Mouse (Mus musculus): Measurements from ENCODE around the gene Pik3ca.

Gene Pik3ca

GRCm38 (mm10) chr3:32459777-32460176 is 62.3 kb downstream of the Pik3ca start:
- peak; percentile 72 for DNase-seq

- no peak for DNase-seq
Measured at GRCm38 (mm10) chr3:32467321-32467720, 69.8 kb downstream of the Pik3ca start.

DNA sequence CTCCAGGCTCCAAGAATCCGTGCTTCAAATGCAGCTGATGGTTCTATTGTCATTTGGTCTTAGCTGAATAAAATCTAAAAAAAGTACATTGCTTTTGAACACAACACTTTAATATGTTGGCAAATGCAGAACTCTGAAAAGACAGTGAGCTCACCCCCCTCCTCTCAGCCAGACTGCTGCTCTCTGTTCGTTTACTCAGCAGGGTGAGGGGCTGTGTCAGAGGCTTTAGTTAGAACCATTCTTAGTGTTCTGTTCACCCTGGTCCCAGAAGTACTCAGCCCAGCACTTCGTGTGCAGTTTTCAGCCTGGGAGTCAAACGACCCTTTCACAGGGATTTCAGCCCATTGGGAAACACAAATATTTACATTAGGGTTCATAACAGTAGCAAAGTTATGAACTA is 70.9 kb downstream of the Pik3ca start:
- DNase-seq = no peak

GRCm38 (mm10) chr3:32470449-32470848 is 73.0 kb downstream of the Pik3ca start:
- no peak for DNase-seq

DNA sequence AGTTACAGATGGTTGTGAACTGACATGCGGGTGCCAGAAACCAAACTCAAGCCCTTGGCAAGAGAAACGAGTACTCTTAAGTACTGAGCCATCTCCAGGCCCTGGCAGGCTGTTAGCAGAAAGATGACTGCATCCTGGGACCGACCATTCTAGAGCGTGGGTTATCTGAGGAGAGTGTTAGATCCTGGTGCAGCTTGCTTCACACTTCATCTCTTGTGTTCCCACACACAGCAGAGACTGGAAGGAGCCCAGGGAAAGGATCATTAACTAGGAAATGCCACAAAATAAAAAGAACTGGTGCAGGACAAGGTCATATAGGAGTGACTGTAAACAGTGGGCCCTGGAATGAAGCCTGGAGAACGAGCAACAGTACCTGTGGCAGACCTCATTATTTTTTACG is 73.6 kb downstream of the Pik3ca start:
- peak; percentile 31 for DNase-seq

GRCm38 (mm10) chr3:32472191-32472900 is 74.9 kb downstream of the Pik3ca start:
- no peak for DNase-seq

DNA sequence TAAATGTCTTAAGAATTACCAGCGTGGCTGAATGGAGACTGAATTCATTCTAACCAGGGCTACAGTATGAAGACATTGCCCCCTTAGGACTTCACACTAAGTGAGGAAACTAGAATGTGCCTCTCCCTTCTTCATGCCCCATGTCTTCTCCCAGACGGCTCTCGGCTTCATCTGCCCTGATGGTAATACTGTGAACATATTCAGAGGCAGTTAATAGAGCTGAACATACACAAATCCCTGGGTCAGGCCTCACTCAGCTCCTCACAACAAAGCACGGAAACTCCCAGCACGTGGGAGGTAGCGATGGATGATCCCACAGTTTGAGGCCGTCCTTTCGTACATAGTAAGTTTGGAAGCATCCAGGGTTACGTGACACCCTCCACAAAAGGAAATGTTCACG is 75.7 kb downstream of the Pik3ca start:
- no peak for DNase-seq

- DNase-seq = no peak
Measured at GRCm38 (mm10) chr3:32479961-32480360, 82.5 kb downstream of the Pik3ca start.

GRCm38 (mm10) chr3:32483035-32483434 is 85.6 kb downstream of the Pik3ca start:
- DNase-seq = no peak

DNA sequence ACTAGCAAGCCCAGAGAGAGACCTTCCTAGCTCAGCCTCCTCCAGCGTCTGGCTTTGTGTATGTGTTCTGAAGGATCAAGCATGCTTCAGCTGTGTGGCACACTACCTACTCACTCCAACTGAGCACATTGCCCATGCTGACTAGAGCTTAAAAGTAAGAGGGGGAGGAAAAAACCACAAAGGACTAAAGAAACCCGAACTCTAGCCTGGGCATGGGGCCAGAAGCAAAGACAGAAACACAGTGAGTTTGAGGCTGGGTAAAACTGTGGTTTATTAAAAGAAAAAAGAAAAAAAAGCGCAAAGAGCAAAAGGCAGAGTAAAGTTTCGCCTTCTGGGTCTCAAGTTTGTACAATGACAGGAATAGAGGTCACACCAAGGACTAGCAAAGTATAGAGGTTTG is 89.1 kb downstream of the Pik3ca start:
- no peak for DNase-seq

GRCm38 (mm10) chr3:32488172-32488571 is 90.7 kb downstream of the Pik3ca start:
- no peak for DNase-seq

DNA sequence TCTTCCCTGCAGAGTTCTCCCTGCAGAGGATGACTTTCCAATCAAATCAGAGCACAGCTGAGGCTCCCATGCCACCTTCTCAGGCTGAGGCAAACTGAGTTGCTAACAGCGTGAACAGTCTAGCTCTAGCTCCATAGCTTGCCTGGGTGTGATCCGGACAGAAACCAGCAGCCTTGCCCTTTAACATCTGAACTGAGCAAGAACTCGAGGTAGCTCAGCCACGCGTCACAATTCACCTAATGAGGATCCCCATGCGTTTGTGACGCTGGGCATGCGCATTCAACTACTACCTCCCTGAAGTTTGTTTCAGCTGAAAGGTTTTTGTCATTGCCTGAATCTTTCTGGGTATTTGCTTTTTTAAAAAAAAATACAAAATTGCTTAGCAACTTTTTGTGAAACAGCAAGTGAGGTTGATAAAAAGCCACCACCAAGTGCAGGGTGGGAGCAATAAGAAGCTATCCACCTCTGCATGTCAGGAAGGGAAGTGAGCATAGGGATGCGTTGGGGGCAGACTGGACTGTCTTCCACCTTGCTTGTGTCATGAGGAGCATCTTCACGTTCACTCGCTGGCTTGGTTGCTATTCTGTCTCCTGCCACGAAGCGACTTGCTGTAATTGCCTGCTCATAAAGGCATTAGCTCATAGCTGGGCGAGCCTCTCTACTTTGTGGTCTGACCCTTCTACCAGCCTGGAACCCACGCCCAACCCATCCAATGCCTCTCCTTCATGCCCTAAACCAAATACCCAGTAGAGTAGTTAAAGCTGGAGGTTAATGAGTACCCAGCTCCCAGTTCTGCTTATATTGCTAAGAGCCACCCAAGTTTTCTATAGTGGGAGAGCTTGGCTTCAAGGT is 92.8 kb downstream of the Pik3ca start:
- DNase-seq = peak; percentile 31

DNA sequence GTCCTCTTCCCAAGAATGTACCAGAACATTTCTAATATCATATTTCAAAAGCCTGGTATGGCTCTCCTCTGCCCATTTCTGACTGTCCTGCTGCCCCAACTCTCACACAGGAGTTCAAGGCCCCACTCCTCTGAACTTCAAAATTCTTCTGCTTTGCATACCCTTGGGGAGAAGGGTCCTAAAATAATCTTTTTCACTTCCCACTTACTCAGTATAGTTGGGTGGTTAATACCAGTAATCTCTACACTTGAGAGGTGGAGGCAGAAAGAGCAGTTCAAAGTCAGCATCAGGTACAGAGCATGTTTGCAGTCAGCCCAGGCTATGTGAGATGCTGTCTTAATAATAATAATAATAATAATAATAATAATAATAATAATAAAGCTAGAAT is 93.5 kb downstream of the Pik3ca start:
- DNase-seq = no peak

DNA sequence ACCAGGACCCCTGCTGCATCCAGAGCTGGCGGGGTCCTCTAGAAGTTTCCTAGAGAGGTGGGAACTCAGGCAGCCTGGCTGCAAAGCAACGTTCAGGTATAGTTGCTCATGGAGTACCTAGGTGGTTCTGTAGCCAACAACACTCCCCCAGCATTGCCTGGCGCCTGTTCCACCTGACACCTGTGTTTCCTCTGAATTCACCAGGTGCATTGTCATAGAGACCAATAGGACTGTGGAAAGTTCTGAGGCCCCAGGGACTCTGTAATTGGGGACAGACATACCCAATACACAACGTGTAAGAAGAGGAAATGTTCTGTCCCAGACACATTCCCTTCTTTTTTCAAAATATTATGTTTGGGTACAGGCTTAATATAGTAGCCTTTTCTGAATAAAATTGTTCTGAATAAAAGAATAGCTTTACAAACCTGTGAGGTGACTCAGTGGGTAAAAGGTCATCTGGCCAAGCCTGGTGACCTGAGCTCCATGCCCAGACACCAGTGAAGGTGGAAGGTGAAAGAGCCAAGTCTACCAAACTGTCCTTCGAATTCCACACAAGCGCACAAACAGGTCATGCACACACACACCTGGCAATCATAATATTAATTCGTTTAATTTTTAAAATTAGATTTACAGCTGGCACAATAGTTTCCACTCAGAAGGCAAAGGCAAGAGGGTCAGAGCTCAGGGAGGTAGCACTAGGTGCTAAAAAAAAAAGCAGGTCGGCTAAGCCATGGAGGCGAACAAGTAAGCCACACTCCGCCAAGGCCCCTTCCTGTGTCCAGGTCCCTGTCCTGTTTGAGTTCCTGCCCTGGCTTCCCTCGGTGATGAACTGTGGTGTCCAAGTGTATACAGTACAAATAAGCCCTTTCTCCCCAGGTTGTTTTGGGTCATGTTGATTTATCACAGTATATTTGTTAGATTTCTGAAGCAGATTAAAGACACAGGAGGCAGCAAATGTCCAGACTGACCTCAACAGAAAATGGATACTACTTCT is 94.9 kb downstream of the Pik3ca start, which contains the start of gene Kcnmb3:
Gene Kcnmb3 (minus strand): TSS at position 135 of the 994 bp plus-strand sequence.
- DNase-seq = no peak

DNA sequence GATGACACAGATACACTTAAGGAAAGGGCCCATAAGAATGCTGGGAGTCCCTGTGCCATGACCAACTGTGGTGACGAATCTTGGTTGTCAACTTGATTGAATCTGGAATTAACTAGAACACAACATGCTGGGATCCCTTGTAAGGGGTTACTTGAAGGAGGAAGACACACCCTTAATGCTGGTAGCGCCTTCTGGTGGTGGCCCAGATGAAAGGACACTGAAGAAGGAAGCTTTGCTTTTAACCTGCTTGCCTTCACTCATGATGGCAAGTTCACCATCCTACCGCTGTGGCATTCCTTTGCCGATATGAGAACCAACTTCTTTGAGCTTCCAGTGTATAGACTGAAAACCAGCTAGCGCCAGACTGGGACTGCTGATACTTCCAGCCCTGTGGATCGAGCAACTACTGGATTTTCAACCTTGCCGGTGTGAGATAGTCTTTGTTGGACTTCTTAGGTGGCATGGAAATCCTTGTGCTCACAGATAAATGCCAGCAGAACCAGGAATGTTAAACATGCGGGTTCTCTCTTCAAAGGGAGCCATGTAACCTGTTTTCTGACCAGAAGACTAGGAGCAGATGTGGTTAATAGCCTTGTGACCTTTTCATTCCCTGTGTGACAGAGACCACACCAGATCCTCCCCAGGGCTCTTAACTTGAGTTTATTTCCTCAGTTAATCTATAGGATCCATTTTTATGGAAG is 97.1 kb downstream of the Pik3ca start:
- peak; percentile 44 for DNase-seq

- no peak for DNase-seq
Measured at GRCm38 (mm10) chr3:32495088-32495770, 97.8 kb downstream of the Pik3ca start.

- no peak for DNase-seq
Measured at GRCm38 (mm10) chr3:32495856-32496710, 98.6 kb downstream of the Pik3ca start.

DNA sequence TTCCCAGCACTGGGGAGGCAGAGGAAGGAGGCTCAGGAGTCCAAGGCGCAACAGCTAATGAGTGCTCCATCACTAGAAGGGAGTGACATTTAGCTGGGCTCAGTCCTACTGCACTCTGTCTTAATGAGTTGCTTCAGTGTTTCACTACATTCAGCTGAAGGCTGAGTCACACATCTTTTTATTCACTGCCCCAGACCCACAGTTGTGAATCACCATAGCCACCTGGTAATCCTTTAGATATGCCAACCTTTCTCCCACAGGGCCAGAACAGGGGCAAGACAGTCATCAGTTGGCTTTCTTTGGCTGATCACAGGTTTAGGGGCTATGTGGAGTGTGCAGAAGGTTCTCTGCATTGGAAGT is 99.2 kb downstream of the Pik3ca start:
- no peak for DNase-seq

- DNase-seq = no peak
Measured at GRCm38 (mm10) chr3:32500346-32500745, 102.9 kb downstream of the Pik3ca start.

- DNase-seq = no peak
Measured at GRCm38 (mm10) chr3:32505841-32506240, 108.4 kb downstream of the Pik3ca start.
